Mouse (Mus musculus): Measurements from ENCODE around the gene Rtca. TPM values are rescaled to one million over a fixed set of nuclear protein-coding genes. Genes with fewer than 3 reads are reported as not detected.

Rtca gene
- total RNA-seq (2023): 21.0 TPM

DNA sequence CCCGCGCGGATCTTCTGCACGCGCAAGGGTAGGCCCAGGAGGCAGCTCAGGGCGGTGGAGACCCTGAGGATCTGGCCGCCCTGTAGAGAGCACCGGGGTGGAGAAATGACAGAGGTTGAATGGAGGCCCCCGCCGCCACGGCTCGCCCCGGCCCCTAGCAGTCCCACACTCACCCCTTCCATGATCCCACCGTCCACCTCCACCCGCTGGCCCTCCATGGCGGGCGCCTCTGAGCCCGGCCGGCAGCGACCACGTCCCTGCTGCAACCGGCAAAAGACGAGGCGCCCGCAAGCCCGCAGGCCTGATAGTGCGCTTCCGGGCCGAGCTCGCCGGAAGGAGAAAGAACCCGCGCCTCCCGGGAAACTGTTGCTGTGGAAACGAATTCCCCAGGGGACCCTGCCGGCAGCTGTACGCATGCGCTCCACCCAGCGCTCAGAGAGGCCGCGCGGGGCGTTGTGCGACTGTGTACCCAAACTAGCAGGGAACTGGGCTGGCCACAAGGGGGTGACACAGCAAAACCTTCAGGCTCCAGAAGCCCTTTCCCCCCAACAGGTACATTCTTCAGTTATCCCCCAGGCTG, at the start of gene Rtca:
Gene Rtca, minus strand, starts transcription at position 437 of the 580 bp plus-strand sequence.

DNA sequence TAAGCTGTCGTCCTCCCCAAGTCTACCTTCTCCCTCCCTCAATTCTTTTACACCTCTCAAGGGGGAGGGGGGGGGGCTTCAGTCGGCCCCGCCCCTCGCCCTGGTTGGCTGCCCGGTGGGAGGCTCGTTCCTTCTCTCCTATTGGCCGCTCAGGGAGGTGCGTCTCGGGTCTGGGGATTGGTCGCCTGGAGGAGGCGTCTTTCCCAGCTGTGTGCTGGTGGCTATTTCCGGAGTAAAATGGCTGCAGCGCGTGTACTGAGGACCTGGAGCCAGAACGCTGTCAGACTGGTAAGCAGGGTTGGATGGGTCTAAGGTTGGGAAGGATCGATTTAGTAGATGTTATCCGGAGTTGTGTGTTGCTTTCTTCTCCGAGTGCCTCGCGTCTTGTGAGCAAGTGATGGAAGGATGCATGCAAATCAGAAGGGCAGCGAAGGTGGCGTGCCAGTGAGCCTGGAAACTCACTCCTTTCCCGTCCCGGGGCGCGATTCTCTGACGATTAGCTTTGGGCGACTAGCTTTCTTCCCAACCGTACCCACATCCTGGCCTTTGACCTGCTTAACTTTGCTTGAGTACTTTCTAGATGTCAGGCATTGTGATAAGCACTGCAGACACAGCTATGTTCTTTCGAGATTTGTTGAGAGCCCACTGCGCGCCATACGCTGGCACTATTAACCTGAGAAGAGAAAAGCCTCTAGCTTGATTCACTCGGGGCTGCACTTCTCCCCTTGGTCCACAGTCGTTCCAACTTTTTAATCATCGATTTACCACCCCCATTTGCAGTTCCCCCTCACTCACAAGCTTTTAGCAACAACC, 5.1 kb upstream of the Rtca start, which contains the start of gene Dbt:
Gene Dbt, plus strand, starts transcription at position 167 of the 813 bp plus-strand sequence.

Other genes with a start within 250 kb of the Rtca start
- 12.3 TPM for gene Cdc14a, start 84.2 kb downstream of the Rtca start, total RNA-seq (2023)
- gene Dbt, start 4.9 kb upstream of the Rtca start, total RNA-seq (2023): 12.5 TPM
- gene Lrrc39, start 54.8 kb upstream of the Rtca start, total RNA-seq (2023): not detected
- 6.9 TPM for gene Sass6, start 86.8 kb upstream of the Rtca start, total RNA-seq (2023)
- 30.9 TPM for gene Trmt13, start 106.4 kb upstream of the Rtca start, total RNA-seq (2023)
- 106 TPM for gene Mfsd14a, start 154.5 kb upstream of the Rtca start, total RNA-seq (2023)
- gene Gm43191, start 173.1 kb upstream of the Rtca start, total RNA-seq (2023): not detected
- gene Slc35a3, start 204.6 kb upstream of the Rtca start, total RNA-seq (2023): 27.3 TPM

Measured in CD4-positive naive resting alpha-beta T cell, adult 76 days (primary cell).